Mouse (Mus musculus) retina, postnatal 1 day (tissue): Measurements from ENCODE around the gene Atcay.
"Not testable (repeated sequence)": the region's sequence is repeated elsewhere in the genome, so short reads cannot be mapped to it uniquely, and the experiment has no call there.

Source experiments
- DNase-seq: peaks from one replicate; pipeline ENCODE4 v3.0.0-alpha.2; 2012

The Atcay gene

DNA sequence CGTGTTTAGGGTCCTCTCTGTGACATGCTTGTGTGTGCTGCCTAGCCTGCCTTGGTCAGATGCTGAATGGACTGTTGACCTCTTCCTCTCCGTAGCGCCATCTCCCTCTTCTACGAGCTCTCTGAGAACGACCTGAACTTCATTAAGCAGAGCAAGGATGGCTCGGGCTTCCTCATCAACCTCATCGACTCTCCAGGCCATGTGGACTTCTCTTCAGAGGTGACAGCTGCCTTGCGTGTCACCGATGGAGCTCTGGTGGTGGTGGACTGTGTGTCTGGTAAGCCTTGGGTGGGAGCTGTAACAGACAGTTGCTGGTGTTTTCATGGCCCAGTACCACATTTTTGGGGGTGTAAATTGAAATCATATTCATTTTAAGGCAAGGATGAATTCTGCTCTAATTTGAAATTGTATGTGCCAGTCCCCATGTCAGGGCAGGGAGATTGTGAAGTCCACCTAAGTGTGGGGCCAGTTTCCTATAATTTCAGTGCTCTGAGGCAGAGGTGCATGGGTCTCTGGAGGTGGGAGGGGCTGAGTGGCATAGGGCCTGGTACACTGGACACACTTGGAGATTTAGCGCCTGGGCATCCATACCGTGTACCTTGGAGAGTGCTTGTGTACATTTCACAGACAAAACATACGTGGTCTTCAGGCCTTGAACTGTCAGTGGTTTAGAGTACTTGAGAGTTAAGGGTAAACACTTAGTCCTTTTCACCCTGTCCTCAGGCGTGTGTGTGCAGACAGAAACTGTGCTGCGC, 52.5 kb downstream of the Atcay start:
- DNase-seq, result no peak

DNA sequence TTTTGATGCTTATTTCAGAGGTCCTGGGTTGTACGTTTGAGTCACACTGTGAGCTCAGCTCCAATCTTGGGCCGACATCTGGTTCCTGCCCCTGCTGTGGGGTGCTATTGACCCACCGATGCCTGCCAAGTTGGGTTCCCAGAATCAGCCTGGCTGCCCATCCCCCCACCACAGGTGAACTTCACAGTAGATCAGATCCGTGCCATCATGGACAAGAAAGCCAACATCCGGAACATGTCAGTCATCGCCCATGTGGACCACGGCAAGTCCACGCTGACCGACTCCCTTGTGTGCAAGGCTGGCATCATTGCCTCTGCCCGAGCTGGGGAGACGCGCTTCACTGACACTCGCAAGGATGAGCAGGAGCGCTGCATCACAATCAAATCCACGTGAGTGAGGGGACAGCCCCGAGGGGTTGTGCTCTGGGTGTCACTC, 53.1 kb downstream of the Atcay start:
- DNase-seq, result no peak

DNA sequence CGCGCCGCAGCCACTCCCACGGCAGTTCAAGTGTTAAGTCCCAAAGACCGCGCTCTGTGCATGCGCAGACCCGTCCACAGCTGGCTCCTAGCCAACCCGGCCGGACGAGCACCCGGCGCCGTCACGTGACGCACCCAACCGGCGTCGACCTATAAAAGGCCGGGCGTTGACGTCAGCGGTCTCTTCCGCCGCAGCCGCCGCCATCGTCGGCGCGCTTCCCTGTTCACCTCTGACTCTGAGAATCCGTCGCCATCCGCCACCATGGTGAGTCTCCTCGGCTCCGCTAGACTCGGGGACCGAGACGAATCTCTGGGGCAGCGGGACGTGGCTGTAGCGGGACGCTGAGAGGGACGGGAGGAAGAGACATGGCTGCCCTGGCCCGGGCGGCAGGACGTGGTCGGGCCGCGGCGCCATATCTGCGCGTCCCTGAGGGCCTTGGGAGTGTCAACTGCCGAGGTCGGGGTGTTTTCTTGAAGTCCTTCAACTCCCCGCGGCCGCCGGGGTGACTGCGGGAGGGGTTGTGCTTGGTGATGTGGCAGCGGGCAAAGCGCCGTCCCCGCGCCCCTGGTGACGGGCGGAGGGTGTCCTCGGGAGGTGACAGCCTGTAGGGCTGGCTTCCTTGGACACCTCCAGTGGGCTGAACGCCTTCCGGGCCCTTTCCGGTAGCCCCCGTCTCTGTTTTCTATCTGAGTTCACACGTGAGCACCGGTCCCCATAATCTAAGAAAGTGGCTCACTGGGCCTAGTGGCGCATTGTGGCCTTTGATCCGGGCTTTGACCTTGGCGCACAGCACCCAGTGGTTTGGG, 54.0 kb downstream of the Atcay start, which contains the start of gene Eef2:
TSS of gene Eef2 (plus strand) at position 166 of the 806 bp plus-strand sequence.
- peak; percentile 98 for DNase-seq

DNA sequence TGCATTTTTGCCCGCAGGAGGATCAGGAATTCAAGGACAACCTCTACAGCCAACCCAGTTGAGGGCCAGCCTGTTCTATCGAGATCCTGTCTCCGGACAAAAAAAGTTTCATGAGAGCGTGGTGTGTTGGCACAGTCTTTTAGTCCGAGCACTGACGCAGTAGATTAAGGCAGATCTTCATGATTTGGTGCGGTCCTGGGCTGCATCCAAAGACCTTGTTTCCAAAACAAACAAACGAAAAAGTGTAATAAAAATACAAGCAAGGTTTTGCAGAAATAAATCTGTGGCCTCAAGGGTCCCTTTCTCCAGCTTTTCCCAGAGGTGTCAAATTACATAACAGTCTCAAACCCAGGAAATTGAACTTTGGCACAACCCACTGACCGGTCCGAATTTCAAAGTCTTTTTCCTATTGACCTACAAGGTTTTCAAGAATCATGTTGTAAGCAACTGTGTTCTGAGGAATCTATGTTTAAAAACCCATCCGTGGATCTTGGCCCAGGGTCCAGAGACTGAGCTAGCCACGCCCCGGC, 54.6 kb downstream of the Atcay start:
- no peak for DNase-seq

DNA sequence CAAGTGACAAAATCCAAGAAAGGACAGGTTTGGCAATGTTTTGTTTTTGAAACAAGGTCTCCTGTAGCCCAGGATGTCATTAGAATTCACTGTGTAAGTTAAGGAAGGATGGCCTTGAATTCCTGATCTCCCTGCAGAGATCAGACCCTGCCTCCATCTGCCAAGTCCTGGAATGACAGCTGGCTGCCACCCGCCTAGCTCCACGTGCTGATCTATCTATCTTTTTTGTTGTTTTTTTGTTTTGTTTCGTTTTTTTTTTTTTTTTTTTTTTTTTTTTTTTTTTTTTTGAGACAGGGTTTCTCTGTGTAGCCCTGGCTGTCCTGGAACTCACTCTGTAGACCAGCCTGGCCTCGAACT, 55.3 kb downstream of the Atcay start:
- not testable (repeated sequence) for DNase-seq

DNA sequence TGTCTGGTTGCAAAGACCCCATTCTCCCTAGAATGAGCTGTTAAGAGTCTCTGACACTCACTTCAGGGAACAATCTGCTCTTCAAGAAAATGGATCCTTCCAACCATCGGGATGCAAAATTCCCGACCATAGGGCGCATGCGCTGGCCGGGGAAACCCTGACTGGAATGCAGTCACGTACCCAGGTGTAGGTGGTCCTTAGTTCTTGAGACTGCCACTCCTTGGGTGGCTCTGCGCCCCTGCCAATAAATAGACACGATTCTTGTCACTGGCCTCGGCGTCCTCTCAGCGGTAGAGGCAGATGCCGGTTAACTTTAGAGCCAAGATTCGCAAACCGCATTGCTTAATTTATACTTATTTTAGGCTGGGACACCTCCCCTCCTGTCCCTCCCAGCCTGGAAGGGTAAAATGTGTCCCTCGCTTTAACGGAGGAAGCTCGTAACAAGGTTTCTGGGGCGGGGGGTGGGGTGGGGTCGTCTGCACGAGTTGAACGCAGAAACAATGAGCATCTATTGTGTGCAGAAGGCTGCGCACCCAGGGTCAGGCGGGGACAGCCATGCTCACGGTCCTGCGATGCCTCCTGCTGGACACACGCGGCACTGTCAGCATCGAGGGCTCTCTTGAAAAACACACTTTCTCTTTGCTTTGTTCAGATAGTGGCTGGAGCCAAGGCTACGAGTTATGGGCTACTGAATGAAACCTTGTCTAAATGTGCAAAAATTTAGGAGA, 55.9 kb downstream of the Atcay start:
- peak; percentile 92 for DNase-seq

DNA sequence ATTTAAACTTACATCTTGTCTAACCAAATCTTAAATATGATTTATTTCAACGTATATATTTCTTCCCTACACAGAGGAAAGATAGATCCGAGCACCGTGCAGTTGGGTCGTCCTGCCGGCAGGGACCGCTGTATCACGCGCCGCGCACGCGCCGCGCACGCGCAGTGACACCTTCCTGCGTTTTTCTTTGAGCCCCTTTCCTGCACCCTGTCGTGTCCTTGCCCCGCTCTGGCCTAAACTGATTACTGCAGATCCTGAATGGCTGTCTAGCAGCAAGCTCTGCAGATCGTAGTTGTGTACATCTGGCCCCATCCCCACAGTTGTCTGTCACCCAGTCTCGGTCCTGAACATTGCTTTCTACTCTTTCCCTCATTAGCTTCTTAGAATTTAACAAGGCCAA, 57.5 kb downstream of the Atcay start:
- peak; percentile 90 for DNase-seq

DNA sequence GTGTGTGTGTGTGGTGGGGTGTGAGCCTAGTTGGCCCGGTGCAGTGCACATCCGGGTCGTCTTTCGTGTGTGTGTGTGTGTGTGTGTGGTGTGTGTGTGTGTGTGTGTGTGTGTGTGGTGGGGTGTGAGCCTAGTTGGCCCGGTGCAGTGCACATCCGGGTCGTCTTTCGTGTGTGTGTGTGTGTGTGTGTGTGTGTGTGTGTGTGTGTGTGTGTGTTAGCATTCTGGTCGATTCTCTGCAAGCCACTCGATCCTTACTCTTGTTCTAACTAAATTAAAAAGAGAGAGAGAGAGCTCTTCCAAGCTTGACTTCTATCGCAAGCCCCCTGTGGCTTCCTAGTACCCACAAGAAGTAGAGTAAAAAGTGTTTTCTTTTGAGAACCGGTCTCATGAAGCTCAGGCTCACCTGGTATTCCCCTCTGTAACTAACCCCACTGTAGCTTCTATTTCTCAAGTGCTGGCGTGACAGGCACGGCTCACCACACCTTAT, 61.2 kb downstream of the Atcay start:
- DNase-seq, result not testable (repeated sequence)

DNA sequence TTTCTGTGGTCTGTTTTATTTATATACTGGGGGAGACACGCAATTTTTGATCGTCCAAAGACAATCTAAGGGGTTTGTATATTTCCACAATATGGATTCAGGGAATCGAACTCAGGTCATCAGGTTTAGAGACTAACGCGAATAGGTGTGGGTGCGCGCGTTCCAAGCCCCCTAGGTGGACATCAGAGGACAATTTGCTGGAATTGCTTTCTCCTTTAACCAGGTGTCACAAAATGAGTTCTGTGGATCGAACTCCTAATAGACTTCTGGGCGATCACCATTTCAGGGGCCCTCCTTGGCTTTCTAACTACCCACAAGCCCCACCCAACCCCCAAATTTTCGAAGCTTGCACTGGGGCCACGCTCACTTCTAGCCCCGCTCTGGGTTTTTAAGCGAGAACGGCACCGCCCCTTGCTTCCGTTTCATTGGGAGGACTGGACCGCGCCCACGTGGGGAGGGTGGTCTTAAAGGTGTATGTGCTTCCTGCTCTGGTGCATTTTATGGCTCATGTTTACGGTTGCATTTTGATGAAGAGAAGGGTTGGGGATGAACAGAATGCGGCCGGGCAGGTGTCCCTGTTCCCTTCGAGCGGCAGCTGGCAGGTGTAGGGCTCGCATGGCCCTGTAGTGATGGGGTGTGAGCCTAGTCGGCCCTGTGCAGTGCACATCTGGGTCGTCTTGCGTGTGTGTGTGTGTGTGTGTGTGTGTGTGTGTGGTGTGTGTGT, 62.0 kb downstream of the Atcay start:
- DNase-seq, result peak; percentile 86

DNA sequence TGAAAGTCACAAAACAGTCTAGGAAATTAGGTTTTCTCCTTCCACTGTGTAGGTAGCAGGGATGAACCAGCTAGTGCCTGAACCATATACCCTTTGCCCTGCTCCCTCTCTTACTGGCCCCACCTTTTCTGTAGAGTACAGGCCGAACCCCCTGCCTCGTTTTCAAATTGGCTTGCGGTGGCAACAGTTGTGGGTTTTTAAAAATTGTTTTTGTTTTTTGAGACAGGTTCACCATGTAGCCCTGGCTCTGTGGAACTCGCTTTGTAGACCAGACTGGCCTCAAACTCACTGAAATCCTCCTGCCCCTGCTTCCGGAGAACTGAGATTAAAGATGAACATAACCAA, 62.6 kb downstream of the Atcay start:
- DNase-seq, result no peak

DNA sequence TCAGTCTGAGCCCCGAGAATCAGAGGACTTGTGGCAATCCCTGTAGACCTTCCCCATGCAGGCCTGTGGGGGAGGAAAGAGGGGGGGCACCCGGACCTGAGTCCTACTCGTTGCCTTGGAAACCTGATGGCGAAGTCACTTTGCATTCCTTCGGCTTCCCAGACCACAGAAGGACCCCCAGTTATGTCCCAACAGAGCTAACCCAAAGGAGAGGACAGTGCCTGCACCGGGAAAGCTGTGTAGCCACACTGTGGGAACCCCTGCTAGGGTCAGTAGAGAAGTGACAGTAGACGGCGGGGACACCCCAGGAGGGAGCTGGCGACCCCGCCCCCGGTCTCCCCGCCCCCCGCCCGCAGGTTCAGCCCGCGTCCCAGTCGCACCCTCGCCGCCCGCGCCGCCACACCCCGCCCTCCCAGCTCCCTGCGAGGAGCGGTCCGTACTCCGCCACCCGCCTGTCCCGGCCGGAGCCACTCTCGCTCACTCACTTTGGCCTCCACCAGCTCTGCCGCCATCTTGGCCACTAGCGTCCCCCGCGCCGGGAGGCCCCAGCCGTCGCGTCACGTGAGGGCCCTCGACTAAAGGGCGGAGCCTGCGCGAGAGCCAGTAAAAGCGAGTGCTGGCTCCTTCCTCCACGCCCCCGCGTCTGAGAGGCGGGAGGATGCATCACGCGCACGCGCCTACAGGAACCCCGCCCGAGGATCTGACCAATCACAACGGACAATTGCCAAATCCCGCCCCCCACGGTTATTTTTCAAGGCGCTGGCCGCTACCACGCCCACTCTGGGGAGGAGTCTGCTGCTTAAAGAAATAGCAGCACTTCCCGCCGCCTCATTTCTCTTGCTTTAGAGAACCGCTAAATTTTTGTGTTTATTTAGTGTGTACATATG, 63.2 kb downstream of the Atcay start, which contains the start of gene Pias4:
TSS of gene Pias4 (minus strand) at position 724 of the 887 bp plus-strand sequence.
- peak; percentile 100 for DNase-seq

DNA sequence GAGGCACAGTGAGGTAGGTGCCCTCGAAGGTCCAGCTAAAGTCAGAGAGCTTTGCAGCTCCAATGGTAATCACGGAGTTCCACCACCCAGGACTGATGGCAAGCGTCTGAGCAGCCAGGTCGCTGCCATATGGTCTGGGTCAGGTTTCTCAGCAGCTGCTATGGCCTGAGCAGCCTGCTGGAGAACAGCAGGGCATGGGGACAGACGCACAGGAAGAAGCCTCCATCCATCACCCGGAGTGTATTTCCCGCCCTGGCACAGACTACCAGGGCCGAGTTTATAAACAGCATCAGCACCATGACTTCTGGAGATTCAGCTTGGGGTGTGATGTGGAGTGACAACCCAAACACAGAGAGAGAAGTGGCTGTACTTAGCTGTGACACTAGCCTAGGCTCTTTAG, 65.5 kb downstream of the Atcay start:
- no peak for DNase-seq

DNA sequence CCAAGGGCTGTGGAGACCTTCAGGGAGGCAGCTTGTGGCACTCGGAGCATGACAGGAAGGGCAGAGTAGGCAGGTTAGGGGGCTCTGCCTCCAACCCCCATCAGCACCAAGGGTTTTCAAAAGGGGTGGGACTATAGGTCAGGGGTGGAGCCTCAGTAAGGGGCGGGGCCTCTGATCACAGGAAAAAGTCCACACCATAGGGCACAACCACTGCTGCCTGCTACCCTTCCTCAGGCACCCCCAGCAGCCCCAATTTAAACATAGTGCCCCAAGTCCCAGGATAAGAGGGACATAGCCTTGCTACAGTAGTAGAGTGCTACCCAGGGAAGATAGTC, 68.3 kb downstream of the Atcay start:
- DNase-seq, result no peak

DNA sequence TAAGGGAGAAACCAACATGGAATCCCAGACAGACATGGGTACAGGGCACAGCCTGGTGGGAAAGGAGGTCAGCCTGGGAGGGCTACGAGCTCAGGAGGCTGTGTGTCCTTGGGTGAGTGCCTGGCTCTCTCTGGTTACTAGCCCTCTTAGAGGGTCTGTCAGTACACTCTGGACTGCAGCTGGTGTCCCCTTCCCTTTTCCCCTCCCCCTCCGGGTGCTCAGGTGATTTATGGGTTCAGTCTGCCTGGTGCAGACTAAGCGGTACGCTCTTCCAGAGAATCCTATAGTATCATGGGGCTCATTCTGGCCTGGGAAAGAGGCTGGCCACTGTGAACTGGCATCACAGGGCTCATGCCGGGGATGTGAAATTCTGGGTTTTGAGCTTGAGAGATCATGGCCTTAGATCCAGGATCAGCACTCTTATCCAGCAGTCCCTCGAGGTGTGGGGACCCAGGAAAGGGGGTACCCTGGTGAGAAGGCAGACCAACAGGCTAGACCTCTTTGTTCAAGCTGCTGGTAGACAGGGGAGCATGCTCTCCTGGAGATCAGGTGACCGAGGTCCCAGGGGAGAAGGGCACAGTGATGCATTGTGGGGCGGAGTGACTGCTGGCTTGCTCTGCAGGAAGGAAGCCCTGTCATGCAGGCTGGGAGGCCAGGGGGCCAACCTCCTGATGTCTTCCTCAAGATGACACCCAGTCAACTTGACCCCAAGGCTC, 68.9 kb downstream of the Atcay start:
- DNase-seq, result no peak

DNA sequence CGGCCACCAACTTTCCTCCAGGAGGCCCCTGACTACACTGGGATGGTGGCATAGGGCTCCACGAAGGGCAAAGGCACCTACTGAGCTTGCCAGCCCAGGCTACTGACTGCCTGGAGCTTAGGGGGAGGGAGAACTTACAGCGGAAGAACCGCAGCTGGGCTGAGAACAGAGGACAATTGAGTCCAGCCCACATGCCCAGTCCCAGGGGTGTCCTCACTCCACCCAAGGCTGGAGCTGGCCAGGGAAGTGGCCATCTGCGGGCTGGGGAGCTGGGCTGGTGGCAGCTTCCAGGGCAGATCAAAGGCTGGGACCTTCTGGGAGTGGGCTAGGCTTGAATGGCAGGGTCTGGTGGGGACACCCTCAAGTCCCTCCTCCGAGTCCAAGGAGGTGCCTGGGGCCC, 75.9 kb downstream of the Atcay start:
- DNase-seq, result no peak
